Mouse (Mus musculus) embryonic facial prominence, embryonic 10.5 days (tissue): ENCODE data around the gene 4933405L10Rik. TPM values are rescaled to one million over a fixed set of nuclear protein-coding genes. Genes with fewer than 3 reads are reported as not detected.

Source experiments
- DNase-seq: peaks from one replicate; pipeline ENCODE4 v3.0.0-alpha.2; 2017; ENCODE audit warnings: low spot score
- H3K27ac ChIP-seq: fragments of 300-500 bp; sonication (generic); replicated peaks from 2 replicates; pipeline ENCODE4 v1.5.1; 2016; ENCODE audit warnings: mild to moderate bottlenecking
- H3K27me3 ChIP-seq: fragments of 300-500 bp; sonication (generic); replicated peaks from 2 replicates; pipeline ENCODE4 v1.6.1; 2016; ENCODE audit warnings: low read depth, mild to moderate bottlenecking; ENCODE audit not compliant: poor library complexity, severe bottlenecking
- H3K36me3 ChIP-seq: fragments of 300-500 bp; sonication (generic); replicated peaks from 2 replicates; pipeline ENCODE4 v1.6.1; 2016; ENCODE audit warnings: mild to moderate bottlenecking, moderate library complexity
- H3K4me1 ChIP-seq: fragments of 300-500 bp; sonication (generic); 2 replicates; pipeline ENCODE4 v1.6.1; 2016
- H3K4me3 ChIP-seq: fragments of 300-500 bp; sonication (generic); 2 replicates; pipeline ENCODE4 v1.5.1; 2016; ENCODE audit warnings: mild to moderate bottlenecking, moderate library complexity
- H3K9me3 ChIP-seq: fragments of 300-500 bp; sonication (generic); 2 replicates; pipeline ENCODE4 v1.6.1; 2016; ENCODE audit warnings: mild to moderate bottlenecking
- WGBS: fragments of 180-500 bp; shearing (Covaris S2); methylation state at CpG from one replicate; pipeline ENCODE4 v1.1.7; 2016; 5-methylcytosine and 5-hydroxymethylcytosine counted together
- polyA plus RNA-seq: library from polyadenylated mRNA; unstranded; fragments of >200 nt; fragmentation: Nextera tagmentation; extraction: Ambion mirVana; gene quantifications from 2 replicates; pipeline ENCODE4 v1.2.1, GENCODE M21; 2016

4933405L10Rik gene
- polyA plus RNA-seq, 1 experiment from 2014 or later, result not detected

DNA sequence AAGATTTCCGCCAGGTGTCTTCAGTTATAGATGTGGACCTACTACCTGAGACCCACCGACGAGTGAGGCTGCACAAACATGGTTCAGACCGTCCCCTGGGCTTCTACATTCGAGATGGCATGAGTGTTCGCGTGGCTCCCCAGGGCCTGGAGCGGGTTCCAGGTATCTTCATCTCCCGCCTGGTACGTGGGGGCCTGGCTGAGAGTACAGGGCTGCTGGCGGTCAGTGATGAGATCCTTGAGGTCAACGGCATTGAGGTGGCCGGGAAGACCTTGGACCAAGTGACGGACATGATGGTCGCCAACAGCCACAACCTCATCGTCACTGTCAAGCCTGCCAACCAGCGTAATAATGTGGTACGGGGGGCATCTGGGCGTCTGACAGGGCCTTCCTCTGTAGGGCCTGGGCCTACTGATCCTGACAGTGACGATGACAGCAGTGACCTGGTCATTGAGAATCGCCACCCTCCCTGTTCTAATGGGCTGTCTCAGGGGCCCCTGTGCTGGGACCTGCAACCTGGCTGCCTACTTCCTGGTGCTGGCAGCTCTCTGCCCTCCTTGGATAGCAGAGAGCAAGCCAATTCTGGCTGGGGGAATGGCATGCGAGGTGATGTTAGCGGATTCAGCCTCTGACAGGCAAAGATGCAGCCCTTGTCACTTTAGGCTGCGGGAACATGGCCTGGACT, 4.6 kb upstream of the 4933405L10Rik start:
- Histone ChIP-seq H3K4me1 (peaks cover 45% of the 10 kb centered on the region), H3K4me3 (peak overlapping the region; percentile 81; the same call in 1 of the 2 replicates), H3K27me3 (no peaks in the 10 kb centered on the region), H3K9me3 (no peaks in the 10 kb centered on the region), H3K36me3 (peaks cover 57% of the 10 kb centered on the region), H3K27ac (no peak overlapping the region)
- 91% methylated on average over 24 of the region's 24 CpGs for WGBS
- no peak for DNase-seq

DNA sequence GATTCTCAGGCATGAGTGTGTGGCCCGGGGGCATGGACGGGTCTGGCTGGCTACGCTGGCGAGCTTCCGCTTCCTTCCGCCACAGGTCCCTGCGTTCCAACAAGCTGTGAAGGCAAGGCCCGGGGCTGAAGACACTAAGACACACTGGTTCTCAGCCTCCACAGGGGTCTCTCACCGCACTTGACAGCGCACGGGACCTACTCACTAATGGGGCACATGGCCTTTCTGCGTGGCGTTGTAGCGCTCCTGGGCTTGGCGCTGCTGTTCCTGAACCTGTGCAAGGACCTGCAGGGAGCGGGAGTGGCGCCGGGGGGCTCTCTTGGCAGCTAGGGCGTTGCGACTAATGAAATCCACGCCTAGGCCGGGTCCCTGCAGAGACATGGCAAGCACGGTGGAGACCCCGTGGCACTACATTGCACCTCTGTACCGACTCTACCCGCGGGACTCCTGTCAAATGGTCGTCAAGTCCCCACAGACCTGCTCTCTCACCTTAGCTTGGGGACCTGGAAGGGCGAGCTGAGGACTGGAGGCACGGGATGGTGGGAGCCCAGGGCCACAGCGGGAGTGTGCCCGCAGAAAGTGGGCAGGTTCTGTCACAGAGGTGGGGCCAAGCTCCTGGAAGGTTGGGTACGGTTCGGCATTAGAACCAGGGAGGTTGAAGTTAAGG, 3.2 kb upstream of the 4933405L10Rik start:
- no peaks in the 10 kb centered on the region for H3K9me3 ChIP-seq

DNA sequence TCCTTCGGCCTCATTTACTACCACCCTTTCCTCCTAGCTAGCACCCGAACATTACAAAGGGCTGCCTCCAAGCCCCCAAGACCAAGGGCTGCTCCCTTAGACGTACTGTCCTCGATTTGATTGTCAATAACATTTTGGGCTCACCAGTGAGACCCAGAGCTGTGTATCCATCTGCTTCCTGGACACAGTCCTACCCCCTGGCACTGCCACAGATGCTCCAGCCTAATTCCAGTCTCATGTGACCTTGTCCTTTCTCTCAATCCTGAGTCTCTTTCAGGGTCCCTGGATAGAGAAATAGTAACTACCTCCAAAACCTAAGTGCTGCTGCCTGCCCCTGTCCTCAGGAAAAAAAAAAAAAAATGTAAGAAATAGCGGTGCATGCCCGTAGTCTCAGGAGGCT, 2.5 kb upstream of the 4933405L10Rik start:
- WGBS, result 90% methylated on average over 6 of the region's 6 CpGs
- no peak for DNase-seq
- Histone ChIP-seq H3K4me3 (no peak overlapping the region), H3K27ac (no peak overlapping the region), H3K36me3 (peaks cover 39% of the 10 kb centered on the region), H3K4me1 (peaks cover 42% of the 10 kb centered on the region), H3K9me3 (no peaks in the 10 kb centered on the region), H3K27me3 (no peaks in the 10 kb centered on the region)

More for the DNA sequence above, 3.2 kb upstream of the 4933405L10Rik start:
- peaks cover 48% of the 10 kb centered on the region for H3K4me1 ChIP-seq
- no peaks in the 10 kb centered on the region for H3K27me3 ChIP-seq
- DNase-seq, result no peak
- H3K27ac ChIP-seq, result no peak overlapping the region
- WGBS, result 93% methylated on average over 34 of the region's 34 CpGs
- H3K36me3 ChIP-seq, result peaks cover 44% of the 10 kb centered on the region
- no peak overlapping the region for H3K4me3 ChIP-seq

DNA sequence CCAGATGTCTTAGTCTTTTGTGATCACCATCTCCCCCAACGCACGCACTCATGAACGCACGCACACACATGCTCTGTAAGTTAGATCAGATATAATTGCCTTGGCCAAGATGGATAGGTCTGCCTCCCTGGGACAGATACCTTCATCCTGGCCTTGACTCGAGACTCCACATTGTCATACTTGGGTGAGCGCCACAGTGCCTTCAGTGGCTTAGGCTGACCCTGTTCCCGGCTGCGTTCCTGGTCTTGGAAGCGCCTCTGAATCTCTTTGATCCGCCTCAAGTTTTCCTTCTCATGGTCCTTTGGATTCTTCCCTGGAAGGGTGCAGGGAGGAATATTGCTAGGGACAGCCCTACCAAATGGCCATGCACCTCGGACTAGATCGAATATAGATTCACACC, 1.0 kb upstream of the 4933405L10Rik start:
- no peak for DNase-seq
- Histone ChIP-seq H3K4me3 (peak overlapping the region; percentile 91), H3K9me3 (no peaks in the 10 kb centered on the region), H3K27ac (no peak overlapping the region), H3K4me1 (peaks cover 35% of the 10 kb centered on the region), H3K36me3 (peaks cover 39% of the 10 kb centered on the region), H3K27me3 (no peaks in the 10 kb centered on the region)
- 84% methylated on average over 12 of the region's 12 CpGs for WGBS

DNA sequence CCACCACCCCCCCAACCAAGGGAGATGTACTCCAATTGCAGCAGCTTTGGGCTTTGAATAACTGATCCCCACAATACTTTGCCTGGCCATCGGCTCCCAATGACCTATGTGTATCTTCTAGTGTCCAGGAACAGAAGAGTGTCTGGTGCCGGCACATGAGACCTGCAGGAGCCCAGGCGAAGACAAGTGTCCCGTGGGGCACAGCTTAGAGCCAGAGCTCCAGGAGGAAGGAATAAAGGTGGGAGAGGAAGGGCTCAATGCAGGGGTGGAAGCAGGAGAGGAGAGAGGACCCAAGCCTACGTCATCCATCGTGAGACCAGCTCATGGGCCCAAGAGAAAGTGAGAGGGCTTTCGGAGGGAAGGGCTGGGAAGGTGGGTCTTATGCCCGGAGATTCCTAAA, 1.2 kb downstream of the 4933405L10Rik start:
- no peak for DNase-seq
- Histone ChIP-seq H3K27me3 (no peaks in the 10 kb centered on the region), H3K4me1 (peaks cover 22% of the 10 kb centered on the region), H3K36me3 (peaks cover 23% of the 10 kb centered on the region), H3K9me3 (no peaks in the 10 kb centered on the region), H3K27ac (peak overlapping the region; percentile 92; the same call in 1 of the 2 replicates), H3K4me3 (no peak overlapping the region)
- 92% methylated on average over 8 of the region's 8 CpGs for WGBS

DNA sequence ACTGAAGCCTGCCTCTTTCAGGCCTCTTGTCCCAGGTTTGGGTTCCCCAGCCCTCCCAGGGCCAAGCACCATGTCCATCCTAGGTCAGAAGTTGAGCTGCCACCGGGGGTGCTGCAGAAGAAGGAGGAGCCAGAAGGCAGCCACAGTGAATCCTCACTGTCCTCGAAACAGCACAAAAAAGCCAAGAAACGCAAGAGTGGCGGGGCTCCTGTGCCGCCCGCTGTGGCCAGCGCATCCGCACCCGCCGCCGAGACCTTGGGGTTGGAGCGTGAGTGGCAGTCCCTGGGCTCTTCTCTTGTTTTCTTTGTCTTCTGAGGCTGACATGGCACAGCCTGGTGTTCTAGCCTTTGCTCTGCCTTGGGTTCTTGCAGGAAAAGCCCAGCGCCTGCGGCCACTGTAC, 1.9 kb downstream of the 4933405L10Rik start:
- Histone ChIP-seq H3K27me3 (no peaks in the 10 kb centered on the region), H3K36me3 (peaks cover 17% of the 10 kb centered on the region), H3K27ac (no peak overlapping the region), H3K4me1 (peaks cover 22% of the 10 kb centered on the region), H3K4me3 (no peak overlapping the region), H3K9me3 (no peaks in the 10 kb centered on the region)
- no peak for DNase-seq
- 72% methylated on average over 14 of the region's 14 CpGs for WGBS

DNA sequence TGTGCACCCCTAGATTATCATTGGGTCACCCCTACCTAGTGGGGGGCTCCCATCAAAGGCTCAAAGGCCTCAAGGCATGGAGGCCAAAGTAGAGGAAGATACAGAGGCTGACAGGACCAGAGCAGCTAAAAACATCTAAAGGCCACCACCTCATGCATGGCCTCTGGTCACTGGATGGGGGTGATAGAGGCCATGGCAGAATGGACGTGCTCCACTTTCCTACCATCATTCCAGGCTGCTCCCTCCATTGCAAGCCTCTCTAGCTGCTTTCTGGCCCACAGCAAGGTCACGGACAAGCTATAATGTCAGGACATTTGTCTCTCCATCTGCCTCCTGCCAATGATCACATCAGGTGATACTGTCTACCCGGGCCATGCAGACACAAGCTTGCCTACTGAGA, 4.8 kb downstream of the 4933405L10Rik start:
- Histone ChIP-seq H3K27me3 (no peaks in the 10 kb centered on the region), H3K4me1 (peaks cover 8% of the 10 kb centered on the region), H3K9me3 (no peaks in the 10 kb centered on the region), H3K4me3 (no peak overlapping the region), H3K36me3 (peaks cover 28% of the 10 kb centered on the region), H3K27ac (no peak overlapping the region)
- DNase-seq, result no peak
- 88% methylated on average over 3 of the region's 3 CpGs for WGBS

DNA sequence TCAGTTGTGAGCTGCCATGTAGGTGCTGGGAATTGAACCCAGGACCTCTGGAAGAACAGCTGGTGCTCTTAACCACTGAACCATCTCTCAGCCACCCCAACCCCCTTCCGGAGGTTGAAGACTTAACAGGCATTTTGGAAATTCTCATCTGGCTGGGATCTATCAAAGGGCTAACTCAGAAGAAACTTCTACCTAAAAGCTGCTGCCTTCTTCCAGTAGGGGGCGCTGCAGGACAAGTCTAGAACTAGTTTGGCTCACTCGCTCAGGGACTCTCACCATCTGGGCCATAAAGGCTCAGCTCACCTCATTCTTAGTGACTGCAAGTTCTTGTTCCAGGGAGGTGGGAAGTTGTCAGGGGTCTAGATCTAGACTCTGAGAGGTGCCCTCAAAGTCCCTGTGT, 6.7 kb downstream of the 4933405L10Rik start:
- Histone ChIP-seq H3K36me3 (peaks cover 35% of the 10 kb centered on the region), H3K27ac (no peak overlapping the region), H3K4me3 (no peak overlapping the region), H3K9me3 (no peaks in the 10 kb centered on the region), H3K4me1 (no peaks in the 10 kb centered on the region), H3K27me3 (no peaks in the 10 kb centered on the region)
- WGBS, result 18% methylated on average over 3 of the region's 3 CpGs
- DNase-seq, result peak; percentile 87

DNA sequence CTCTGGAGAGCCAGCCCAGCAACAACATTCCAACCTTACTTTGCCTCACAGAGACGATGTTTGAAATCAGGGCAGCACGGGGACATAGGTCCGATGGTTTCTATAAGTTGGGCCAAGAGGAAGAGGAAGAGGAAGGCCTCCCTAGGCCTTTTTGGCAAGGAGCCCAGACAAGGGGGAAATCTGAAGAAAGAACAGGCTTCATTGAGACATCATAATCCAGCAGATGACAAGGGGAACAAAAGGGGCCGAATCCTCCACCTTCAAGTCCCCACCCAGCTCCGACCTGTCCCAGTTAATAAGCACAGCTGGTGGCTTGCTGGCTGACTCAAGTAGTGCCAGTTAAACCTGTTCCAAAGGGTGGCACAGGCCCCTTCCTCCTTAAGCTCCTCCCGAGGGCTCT, 7.6 kb downstream of the 4933405L10Rik start:
- DNase-seq, result no peak

DNA sequence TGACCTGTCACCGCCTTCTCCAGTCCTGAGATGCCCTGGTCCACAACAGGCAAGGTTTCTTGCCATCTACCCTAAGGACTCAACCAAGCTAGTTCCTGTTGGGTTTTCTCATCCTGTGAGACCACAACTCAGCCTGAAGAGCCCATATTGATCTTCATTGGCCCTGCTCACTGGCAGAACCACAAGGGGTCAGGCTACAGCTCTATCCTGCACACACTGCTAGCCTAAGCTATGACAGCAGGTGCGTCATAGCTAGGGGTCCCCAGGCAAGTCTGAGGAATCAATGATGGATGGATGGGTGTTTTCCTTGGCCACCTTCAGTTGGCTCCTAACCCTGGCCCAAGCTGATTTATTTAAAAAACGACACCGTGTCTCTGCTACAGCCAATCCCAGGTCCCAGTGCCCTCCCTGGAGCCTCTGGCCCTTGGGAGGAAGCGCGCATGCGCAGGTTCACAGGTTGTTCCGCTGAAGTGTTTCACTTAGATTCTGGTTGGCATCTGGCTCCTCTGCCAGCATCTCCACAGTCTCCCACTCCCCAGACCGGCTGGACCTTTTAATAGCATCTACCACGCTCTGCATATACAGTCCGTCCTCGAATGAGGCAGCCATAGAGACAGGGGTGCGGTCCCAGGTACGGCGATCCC, 9.0 kb downstream of the 4933405L10Rik start:
- WGBS, result 91% methylated on average over 15 of the region's 15 CpGs
- no peaks in the 10 kb centered on the region for H3K4me1 ChIP-seq
- H3K36me3 ChIP-seq, result peaks cover 48% of the 10 kb centered on the region
- no peaks in the 10 kb centered on the region for H3K9me3 ChIP-seq
- H3K27me3 ChIP-seq, result no peaks in the 10 kb centered on the region
- no peak for DNase-seq
- H3K27ac ChIP-seq, result no peak overlapping the region
- H3K4me3 ChIP-seq, result no peak overlapping the region

More for the DNA sequence above, 7.6 kb downstream of the 4933405L10Rik start:
- Histone ChIP-seq H3K9me3 (no peaks in the 10 kb centered on the region), H3K4me3 (no peak overlapping the region), H3K36me3 (peaks cover 42% of the 10 kb centered on the region), H3K27ac (no peak overlapping the region), H3K27me3 (no peaks in the 10 kb centered on the region), H3K4me1 (no peaks in the 10 kb centered on the region)
- 87% methylated on average over 6 of the region's 6 CpGs for WGBS

DNA sequence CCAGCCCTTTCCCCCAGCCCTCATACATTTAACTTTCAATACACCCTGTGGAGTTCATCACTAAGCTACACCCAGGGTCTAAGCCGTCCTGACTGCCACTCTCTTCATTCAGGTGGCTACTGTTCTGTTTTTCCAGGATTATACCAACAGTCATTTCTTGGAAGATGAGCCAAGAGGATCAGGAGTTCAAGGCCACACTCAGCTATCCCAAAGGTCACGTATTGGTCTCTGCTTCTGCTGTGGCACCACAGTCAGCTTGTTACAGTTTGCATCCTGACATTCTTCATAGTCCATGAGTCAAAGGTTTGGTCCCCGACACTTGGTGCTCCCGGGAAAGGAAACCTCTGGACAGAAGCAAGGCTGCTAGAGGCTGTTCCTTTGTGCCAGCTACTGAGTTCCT, 12.2 kb downstream of the 4933405L10Rik start:
- 81% methylated on average over 4 of the region's 4 CpGs for WGBS
- H3K27ac ChIP-seq, result no peak overlapping the region

DNA sequence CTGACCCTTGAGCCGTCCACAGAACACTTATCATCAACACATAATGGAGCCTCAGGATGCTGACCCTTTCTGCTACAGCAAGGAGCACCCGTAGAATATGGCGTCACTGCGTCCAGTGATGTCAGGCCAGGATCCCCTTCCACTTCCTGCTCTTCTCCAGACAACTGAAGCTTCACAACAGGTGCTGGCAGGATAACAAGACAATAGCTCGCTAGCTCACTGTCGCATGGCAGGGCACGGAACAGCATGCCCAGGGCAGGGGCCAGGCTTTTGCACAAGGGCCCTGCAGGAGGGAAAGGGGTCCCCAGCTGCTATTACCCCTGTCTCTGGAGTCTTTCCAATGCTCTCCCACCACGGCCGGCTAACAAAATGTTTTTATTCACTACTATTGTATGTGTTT, 15.4 kb downstream of the 4933405L10Rik start:
- no peak overlapping the region for H3K4me3 ChIP-seq
- DNase-seq, result no peak
- no peaks in the 10 kb centered on the region for H3K4me1 ChIP-seq
- no peak overlapping the region for H3K27ac ChIP-seq
- no peaks in the 10 kb centered on the region for H3K27me3 ChIP-seq
- peaks cover 66% of the 10 kb centered on the region for H3K36me3 ChIP-seq
- WGBS, result 91% methylated on average over 9 of the region's 9 CpGs
- no peaks in the 10 kb centered on the region for H3K9me3 ChIP-seq

More for the DNA sequence above, 12.2 kb downstream of the 4933405L10Rik start:
- no peaks in the 10 kb centered on the region for H3K9me3 ChIP-seq
- no peak overlapping the region for H3K4me3 ChIP-seq
- H3K36me3 ChIP-seq, result peaks cover 69% of the 10 kb centered on the region
- DNase-seq, result no peak
- H3K4me1 ChIP-seq, result no peaks in the 10 kb centered on the region
- H3K27me3 ChIP-seq, result no peaks in the 10 kb centered on the region

DNA sequence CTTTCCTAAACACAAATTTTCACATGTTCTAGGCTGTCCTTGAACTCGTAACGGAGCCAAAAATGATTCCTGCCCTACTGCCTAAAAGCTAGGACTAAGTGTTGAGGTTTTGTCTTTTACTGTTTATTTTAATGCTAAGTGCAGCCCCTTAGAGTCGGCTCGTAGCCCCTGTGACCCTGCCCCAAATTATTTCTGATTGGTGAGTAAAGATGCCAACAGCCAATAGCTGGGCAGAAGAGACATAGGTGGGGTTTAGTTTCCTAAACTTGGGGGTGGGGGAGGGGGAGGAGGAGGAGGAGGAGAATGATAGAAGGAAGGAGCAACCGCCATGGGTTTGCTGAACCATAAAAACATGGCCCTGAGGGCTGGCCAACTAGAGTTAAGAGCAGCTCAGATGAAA, 18.3 kb downstream of the 4933405L10Rik start:
- no peaks in the 10 kb centered on the region for H3K9me3 ChIP-seq
- H3K36me3 ChIP-seq, result peaks cover 58% of the 10 kb centered on the region

More for the DNA sequence above, 18.3 kb downstream of the 4933405L10Rik start:
- no peak for DNase-seq
- Histone ChIP-seq H3K4me3 (no peak overlapping the region), H3K27me3 (no peaks in the 10 kb centered on the region), H3K27ac (no peak overlapping the region), H3K4me1 (no peaks in the 10 kb centered on the region)
- 79% methylated on average over 5 of the region's 5 CpGs for WGBS
